Mouse (Mus musculus) liver, postnatal 0 days (tissue): Measurements from ENCODE around the gene Nrxn2. TPM values are rescaled to one million over a fixed set of nuclear protein-coding genes. Genes with fewer than 3 reads are reported as not detected.

Source experiments
- ATAC-seq: fragments of 200-750 bp; cut with Nextera tagmentation; 2 replicates; pipeline ENCODE4 v1.8.0; 2017; ENCODE audit warnings: mild to moderate bottlenecking, moderate library complexity
- DNase-seq: peaks from one replicate; pipeline ENCODE4 v3.0.0-alpha.2; 2016
- H3K27ac ChIP-seq: fragments of 300-500 bp; sonication (generic); 2 replicates; pipeline ENCODE4 v1.5.1; 2014; ENCODE audit warnings: antibody characterized with exemption, moderate library complexity, mild to moderate bottlenecking, low read depth
- H3K27me3 ChIP-seq: fragments of 300-500 bp; sonication (generic); 2 replicates; pipeline ENCODE4 v1.6.1; 2014; ENCODE audit warnings: low read length, control low read depth, mixed read lengths; ENCODE audit not compliant: insufficient read depth
- H3K36me3 ChIP-seq: fragments of 300-500 bp; sonication (generic); replicated peaks from 2 replicates; pipeline ENCODE4 v1.6.1; 2014; ENCODE audit warnings: mild to moderate bottlenecking, control low read depth, low read length, moderate library complexity, mixed read lengths; ENCODE audit not compliant: insufficient read depth
- H3K4me1 ChIP-seq: fragments of 300-500 bp; sonication (generic); 2 replicates; pipeline ENCODE4 v1.6.1; 2014; ENCODE audit warnings: antibody characterized with exemption, mild to moderate bottlenecking, control low read depth; ENCODE audit not compliant: insufficient read depth
- H3K4me2 ChIP-seq: fragments of 300-500 bp; sonication (generic); 2 replicates; pipeline ENCODE4 v1.6.1; 2014; ENCODE audit warnings: low read depth, mild to moderate bottlenecking, low read length, moderate library complexity, mixed read lengths
- H3K4me3 ChIP-seq: fragments of 300-500 bp; sonication (generic); 2 replicates; pipeline ENCODE4 v1.5.1; 2014; ENCODE audit warnings: low read depth, low read length
- H3K9ac ChIP-seq: fragments of 300-500 bp; sonication (generic); replicated peaks from 2 replicates; pipeline ENCODE4 v1.6.1; 2014; ENCODE audit warnings: mild to moderate bottlenecking, moderate library complexity
- H3K9me3 ChIP-seq: fragments of 300-500 bp; sonication (generic); 2 replicates; pipeline ENCODE4 v1.6.1; 2016; ENCODE audit warnings: mild to moderate bottlenecking, control low read depth, low read length, mixed read lengths
- CTCF ChIP-seq: sonication (generic); IDR thresholded peaks from 2 replicates; pipeline ENCODE4 v1.5.1; 2016; ENCODE audit warnings: antibody characterized with exemption, low read depth
- EP300 ChIP-seq: IDR thresholded peaks from 2 replicates; pipeline ENCODE4 v1.6.1; 2016; ENCODE audit warnings: antibody characterized with exemption, low read depth, mild to moderate bottlenecking
- WGBS: fragments of 180-500 bp; shearing (Covaris S2); extraction: QIAGEN DNeasy Blood & Tissue Kit; methylation state at CpG from one replicate; pipeline ENCODE4 v1.1.7; 2014; ENCODE audit not compliant: insufficient replicate concordance; 5-methylcytosine and 5-hydroxymethylcytosine counted together
- polyA plus RNA-seq: library from polyadenylated mRNA; unstranded; fragments of >200 nt; fragmentation: Nextera tagmentation; extraction: Ambion mirVana; gene quantifications from 2 replicates; pipeline ENCODE4 v1.2.1, GENCODE M21; 2015

The Nrxn2 gene
- polyA plus RNA-seq, 1 experiment from 2014 or later = 0.97 TPM

DNA sequence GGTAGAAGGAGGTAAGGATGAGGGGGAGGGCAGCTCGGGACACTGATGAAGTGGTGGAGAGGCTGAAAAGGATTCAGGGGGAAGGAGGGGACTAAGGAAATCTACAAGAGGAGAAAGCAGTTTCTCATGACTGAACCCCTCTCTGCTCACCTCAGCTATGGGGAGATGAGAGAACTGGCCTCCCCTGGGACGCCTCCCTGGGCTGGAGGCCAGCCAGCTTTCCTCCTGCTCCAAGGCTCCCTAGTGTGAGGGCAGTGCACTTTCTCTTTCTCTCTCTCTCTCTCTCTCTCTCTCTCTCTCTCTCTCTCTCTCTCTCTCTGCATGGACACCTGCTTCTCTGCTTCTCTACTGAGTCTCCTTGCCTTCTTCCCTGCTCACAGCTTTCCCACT lies 82.1 kb downstream of the Nrxn2 start:
- WGBS = 33% methylated on average over 2 of the region's 2 CpGs
- Histone ChIP-seq H3K27ac (no peak overlapping the region), H3K36me3 (no peaks in the 10 kb centered on the region), H3K4me1 (peaks cover 6% of the 10 kb centered on the region), H3K4me3 (no peak overlapping the region), H3K9ac (no peak overlapping the region), H3K9me3 (no peaks in the 10 kb centered on the region), H3K4me2 (no peak overlapping the region), H3K27me3 (peaks cover 97% of the 10 kb centered on the region)
- no peak for ATAC-seq
- TF ChIP-seq CTCF (no peak), EP300 (no peak)
- no peak for DNase-seq

GRCm38 (mm10) chr19:6502035-6502541 lies 83.6 kb downstream of the Nrxn2 start:
- H3K27ac ChIP-seq = no peak overlapping the region
- no peaks in the 10 kb centered on the region for H3K36me3 ChIP-seq
- no peak overlapping the region for H3K9ac ChIP-seq
- WGBS = 1% methylated on average over 25 of the region's 25 CpGs
- peaks cover 88% of the 10 kb centered on the region for H3K27me3 ChIP-seq
- peaks cover 6% of the 10 kb centered on the region for H3K4me1 ChIP-seq
- peak overlapping the region; percentile 49 for H3K4me2 ChIP-seq
- peak; percentile 38 for DNase-seq
- no peak for TF ChIP-seq CTCF
- TF ChIP-seq EP300 = no peak
- H3K9me3 ChIP-seq = no peaks in the 10 kb centered on the region
- ATAC-seq = no peak
- H3K4me3 ChIP-seq = peak overlapping the region; percentile 20; the same call in 1 of the 2 replicates

- WGBS = 5% methylated on average over 20 of the region's 20 CpGs
- Histone ChIP-seq H3K9ac (no peak overlapping the region), H3K4me3 (peak overlapping the region; percentile 20; the same call in 1 of the 2 replicates), H3K27me3 (peaks cover 82% of the 10 kb centered on the region), H3K27ac (no peak overlapping the region), H3K4me1 (peaks cover 6% of the 10 kb centered on the region), H3K9me3 (no peaks in the 10 kb centered on the region), H3K36me3 (no peaks in the 10 kb centered on the region), H3K4me2 (peak overlapping the region; percentile 49)
- DNase-seq = peak; percentile 67
- no peak for ATAC-seq
- no peak for TF ChIP-seq CTCF
- no peak for TF ChIP-seq EP300
Observed at GRCm38 (mm10) chr19:6502543-6503319, 84.2 kb downstream of the Nrxn2 start.

DNA sequence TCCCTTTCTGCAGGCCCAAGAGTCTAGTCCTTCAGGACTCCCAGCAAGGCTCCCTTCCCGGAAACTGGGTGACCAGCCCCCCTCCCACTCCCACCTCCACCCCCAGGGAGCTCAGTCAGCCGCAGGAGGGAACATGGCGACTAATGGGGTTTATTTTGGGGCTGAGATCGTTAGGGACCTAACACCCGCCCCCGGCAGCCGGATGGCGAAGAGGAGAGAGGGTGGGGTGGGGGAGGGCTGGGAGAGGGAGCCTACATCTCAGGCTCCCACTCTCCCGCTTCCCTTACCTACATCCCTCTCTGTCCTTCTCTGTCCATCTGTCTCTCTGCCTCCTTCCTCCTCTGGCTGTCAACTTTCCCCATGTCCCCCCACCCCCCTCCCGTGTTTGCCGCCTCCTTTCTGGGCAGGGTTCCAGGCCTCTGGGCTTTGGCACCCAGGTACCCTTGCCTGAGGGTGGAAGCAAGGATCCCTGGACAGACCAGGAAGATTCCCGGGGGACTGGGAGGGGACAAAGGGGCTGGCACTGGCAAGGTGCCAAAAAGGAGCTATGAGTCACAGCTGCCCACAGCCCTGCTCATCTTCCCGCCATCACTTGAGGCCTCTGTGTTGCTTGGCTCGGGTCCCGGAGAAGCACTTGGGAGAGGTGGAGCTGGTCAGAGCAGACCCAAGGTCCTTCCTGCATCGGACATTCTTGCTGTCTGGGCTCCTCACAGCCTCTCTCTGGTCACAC lies 85.6 kb downstream of the Nrxn2 start:
- no peak for ATAC-seq
- 27% methylated on average over 16 of the region's 16 CpGs for WGBS
- TF ChIP-seq EP300 (no peak), CTCF (no peak)
- H3K27me3 ChIP-seq = peaks cover 76% of the 10 kb centered on the region
- H3K9ac ChIP-seq = no peak overlapping the region
- H3K36me3 ChIP-seq = no peaks in the 10 kb centered on the region
- no peak overlapping the region for H3K4me3 ChIP-seq
- DNase-seq = no peak
- H3K4me2 ChIP-seq = no peak overlapping the region
- no peak overlapping the region for H3K27ac ChIP-seq
- H3K9me3 ChIP-seq = no peaks in the 10 kb centered on the region
- peaks cover 6% of the 10 kb centered on the region for H3K4me1 ChIP-seq

- WGBS = 84% methylated on average over 12 of the region's 12 CpGs
- Histone ChIP-seq H3K4me2 (no peak overlapping the region), H3K9me3 (no peaks in the 10 kb centered on the region), H3K9ac (no peak overlapping the region), H3K4me1 (peaks cover 6% of the 10 kb centered on the region), H3K36me3 (no peaks in the 10 kb centered on the region), H3K27ac (no peak overlapping the region), H3K27me3 (peaks cover 70% of the 10 kb centered on the region), H3K4me3 (no peak overlapping the region)
- no peak for ATAC-seq
- TF ChIP-seq CTCF (no peak), EP300 (no peak)
- DNase-seq = no peak
Observed at GRCm38 (mm10) chr19:6504656-6505045, 86.1 kb downstream of the Nrxn2 start.

DNA sequence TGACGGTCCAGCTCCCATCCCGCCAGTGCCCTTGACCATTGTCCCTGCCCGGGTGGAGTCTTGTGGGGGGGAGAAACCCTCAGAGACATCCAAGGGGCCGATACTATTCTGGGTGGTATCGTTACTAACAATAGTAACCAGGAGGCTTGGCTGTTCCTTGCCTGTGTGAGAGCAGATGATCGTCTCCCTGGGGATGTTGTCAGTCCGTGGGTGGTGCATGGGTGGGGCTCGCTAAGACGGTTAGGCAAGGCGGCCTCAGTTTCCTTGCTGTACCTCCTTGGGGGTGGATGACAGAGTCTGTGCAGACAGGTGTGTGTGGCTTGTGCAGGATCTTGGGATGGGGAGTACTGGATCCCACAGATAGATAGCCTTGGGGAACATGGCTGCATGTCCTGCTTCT lies 88.9 kb downstream of the Nrxn2 start:
- peaks cover 1% of the 10 kb centered on the region; the same call in 1 of the 2 replicates for H3K4me1 ChIP-seq
- WGBS = 32% methylated on average over 10 of the region's 10 CpGs
- no peak for ATAC-seq
- no peak overlapping the region for H3K4me2 ChIP-seq
- no peak overlapping the region for H3K4me3 ChIP-seq
- H3K27ac ChIP-seq = no peak overlapping the region
- no peak for TF ChIP-seq EP300
- TF ChIP-seq CTCF = no peak
- no peak overlapping the region for H3K9ac ChIP-seq
- no peaks in the 10 kb centered on the region for H3K36me3 ChIP-seq
- H3K27me3 ChIP-seq = peaks cover 45% of the 10 kb centered on the region
- no peaks in the 10 kb centered on the region for H3K9me3 ChIP-seq
- DNase-seq = no peak
